Mouse (Mus musculus) heart, adult 2 months (tissue): Measurements from ENCODE around the gene N4bp1.

Experiments
- CTCF ChIP-seq: fragments of 200-600 bp; IDR thresholded peaks from 2 replicates; pipeline ENCODE4 v1.8.1; 2022; ENCODE audit warnings: antibody characterized with exemption, mild to moderate bottlenecking, moderate library complexity
- EP300 ChIP-seq: fragments of 200-500 bp; IDR thresholded peaks from 2 replicates; pipeline ENCODE4 v1.6.1; 2011; ENCODE audit warnings: low read depth, low read length, control low read depth; ENCODE audit not compliant: insufficient read depth
- POLR2A ChIP-seq: fragments of 200-500 bp; IDR thresholded peaks from 2 replicates; pipeline ENCODE4 v1.6.1; 2011; ENCODE audit warnings: mild to moderate bottlenecking, low read depth, low read length, control low read depth; ENCODE audit not compliant: insufficient read depth

DNA sequence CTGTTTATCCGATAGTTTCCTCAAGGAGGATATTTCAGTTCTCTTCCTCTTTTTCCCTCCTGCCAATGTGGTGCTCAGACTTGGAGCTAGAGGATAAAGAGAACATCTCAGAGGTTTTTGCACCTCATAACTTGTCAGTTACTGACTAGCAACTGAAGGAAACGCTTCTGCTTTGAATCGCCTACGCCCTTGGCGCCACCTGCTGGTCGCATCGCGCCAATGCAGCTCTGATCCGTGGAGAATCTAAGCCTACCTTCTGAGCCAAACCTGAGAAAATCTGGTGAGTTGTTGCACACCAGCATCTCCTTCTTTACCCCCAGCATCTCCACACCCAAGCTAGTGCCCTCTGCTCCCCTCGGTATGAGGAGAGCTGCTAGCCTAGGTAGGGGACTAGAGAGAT is 18.0 kb upstream of the N4bp1 start:
- TF ChIP-seq POLR2A: no peak
- TF ChIP-seq EP300: peak; percentile 85
- no peak; the same call in 1 of the 2 replicates for TF ChIP-seq CTCF
